Mouse (Mus musculus) heart, adult 2 months (tissue): ENCODE data around the gene Pogk. TPM values are rescaled to one million over a fixed set of nuclear protein-coding genes. Genes with fewer than 3 reads are reported as not detected.

ENCODE experiments used
- DNase-seq, 2 experiments: peaks; one replicate each; pipeline ENCODE4 v3.0.0; 2021
- H3K27ac ChIP-seq: fragments of 200-600 bp; 2 replicates; pipeline ENCODE4 v1.8.1; 2022
- H3K27me3 ChIP-seq: fragments of 200-500 bp; 2 replicates; pipeline ENCODE4 v1.6.1; 2012; ENCODE audit warnings: mild to moderate bottlenecking, low read length, inconsistent platforms, mixed read lengths; ENCODE audit not compliant: control insufficient read depth, insufficient read depth
- H3K36me3 ChIP-seq: fragments of 200-500 bp; 2 replicates; pipeline ENCODE4 v1.6.1; 2012; ENCODE audit warnings: low read length, inconsistent platforms; ENCODE audit not compliant: control insufficient read depth, insufficient read depth
- H3K4me1 ChIP-seq: fragments of 200-500 bp; 2 replicates; pipeline ENCODE4 v1.6.1; 2011; ENCODE audit warnings: low read length; ENCODE audit not compliant: control insufficient read depth, insufficient read depth
- H3K4me3 ChIP-seq: fragments of 200-600 bp; 2 replicates; pipeline ENCODE4 v1.8.1; 2022
- H3K79me2 ChIP-seq: fragments of 200-500 bp; replicated peaks from 2 replicates; pipeline ENCODE4 v1.6.1; 2012; ENCODE audit warnings: mild to moderate bottlenecking, inconsistent platforms, low read length, moderate library complexity, mixed read lengths; ENCODE audit not compliant: control insufficient read depth, insufficient read depth
- H3K9ac ChIP-seq: fragments of 200-500 bp; 2 replicates; pipeline ENCODE4 v1.6.1; 2012; ENCODE audit warnings: low read depth, mild to moderate bottlenecking, control low read depth, inconsistent platforms, low read length, mixed read lengths
- CTCF ChIP-seq: fragments of 200-600 bp; IDR thresholded peaks from 2 replicates; pipeline ENCODE4 v1.8.1; 2022; ENCODE audit warnings: antibody characterized with exemption, mild to moderate bottlenecking, moderate library complexity
- EP300 ChIP-seq: fragments of 200-500 bp; IDR thresholded peaks from 2 replicates; pipeline ENCODE4 v1.6.1; 2011; ENCODE audit warnings: low read depth, low read length, control low read depth; ENCODE audit not compliant: insufficient read depth
- POLR2A ChIP-seq: fragments of 200-500 bp; IDR thresholded peaks from 2 replicates; pipeline ENCODE4 v1.6.1; 2011; ENCODE audit warnings: mild to moderate bottlenecking, low read depth, low read length, control low read depth; ENCODE audit not compliant: insufficient read depth
- WGBS: fragments of 180-500 bp; shearing (Covaris S2); methylation state at CpG from one replicate; pipeline ENCODE4 v1.1.7; 2018; 5-methylcytosine and 5-hydroxymethylcytosine counted together
- intact Hi-C: fragments of 180-260 bp; cut with DNase I; formaldehyde crosslinking; loops from one replicate; pipeline ENCODE4 v1.15.1; 2025
- polyA plus RNA-seq: library from polyadenylated mRNA; depleted of rRNA; stranded (reverse); fragments of >200 nt; gene quantifications from 2 replicates; pipeline ENCODE4 v1.2.3, GENCODE M21; 2012
- total RNA-seq, 2 experiments: library from RNA; stranded (reverse); gene quantifications; 2 replicates each; pipeline ENCODE4 v1.2.3; 2021

Pogk gene
- total and polyA plus RNA-seq, 3 experiments, result 6.2 to 11.6 (median 9.7) TPM

- peak overlapping the region; percentile 72 for H3K9ac ChIP-seq
- H3K27me3 ChIP-seq, result no peaks in the 10 kb centered on the region
- peaks cover 2% of the 10 kb centered on the region; the same call in 1 of the 2 replicates for H3K79me2 ChIP-seq
- peak overlapping the region; percentile 49 for H3K4me3 ChIP-seq
- intact Hi-C loops, result loop anchor here (1.0 to 10.0 kb wide), 3 partner anchors 31 to 914 kb away; partner anchors contain the start of genes Dcaf6, Mpc2, Pogk and Pou2f1
- H3K4me1 ChIP-seq, result peaks cover 11% of the 10 kb centered on the region
- 4% methylated on average over 21 of the region's 21 CpGs for WGBS
- H3K36me3 ChIP-seq, result peaks cover 5% of the 10 kb centered on the region; the same call in 1 of the 2 replicates
- H3K27ac ChIP-seq, result peak overlapping the region; percentile 73
- peak; percentile 24; the same call in 1 of the 2 replicates for TF ChIP-seq CTCF
- TF ChIP-seq POLR2A, result peak; percentile 62
- no peak for TF ChIP-seq EP300
- no peak for DNase-seq
These were observed 31.1 kb downstream of the Pogk start for GRCm38 (mm10) chr1:166378431-166379012.

- intact Hi-C loops, result loop anchor here (10.0 kb wide), 2 partner anchors 372 to 912 kb away; partner anchors contain the start of genes Dcaf6, Mpc2 and Pou2f1
These were observed 32.5 kb downstream of the Pogk start for GRCm38 (mm10) chr1:166377171-166377570.

GRCm38 (mm10) chr1:166363122-166363521, 46.5 kb downstream of the Pogk start:
- no peaks in the 10 kb centered on the region for H3K4me1 ChIP-seq
- TF ChIP-seq CTCF, result no peak
- TF ChIP-seq POLR2A, result no peak
- TF ChIP-seq EP300, result no peak
- H3K36me3 ChIP-seq, result no peaks in the 10 kb centered on the region
- no peak for DNase-seq
- H3K79me2 ChIP-seq, result no peaks in the 10 kb centered on the region
- H3K9ac ChIP-seq, result no peak overlapping the region
- intact Hi-C loops, result loop anchor here (5.0 kb wide), 2 partner anchors 201 to 586 kb away; no protein-coding TSS in a partner anchor
- H3K27me3 ChIP-seq, result no peaks in the 10 kb centered on the region
- H3K27ac ChIP-seq, result no peak overlapping the region
- H3K4me3 ChIP-seq, result no peak overlapping the region

More at GRCm38 (mm10) chr1:166377171-166377570, 32.5 kb downstream of the Pogk start:
- TF ChIP-seq POLR2A (no peak), CTCF (no peak), EP300 (no peak)
- Histone ChIP-seq H3K4me1 (peaks cover 11% of the 10 kb centered on the region), H3K27me3 (no peaks in the 10 kb centered on the region), H3K9ac (no peak overlapping the region), H3K4me3 (no peak overlapping the region), H3K36me3 (peaks cover 5% of the 10 kb centered on the region; the same call in 1 of the 2 replicates), H3K79me2 (no peaks in the 10 kb centered on the region; the same call in 1 of the 2 replicates), H3K27ac (no peak overlapping the region)
- DNase-seq, result no peak
- 87% methylated on average over 6 of the region's 6 CpGs for WGBS

- no peaks in the 10 kb centered on the region for H3K27me3 ChIP-seq
- no peak overlapping the region for H3K4me3 ChIP-seq
- DNase-seq, result no peak
- H3K36me3 ChIP-seq, result no peaks in the 10 kb centered on the region
- no peak overlapping the region for H3K27ac ChIP-seq
- no peak overlapping the region for H3K9ac ChIP-seq
- TF ChIP-seq EP300 (no peak), POLR2A (no peak), CTCF (no peak)
- 69% methylated on average over 3 of the region's 3 CpGs for WGBS
- intact Hi-C loops, result loop anchor here (5.0 kb wide), 2 partner anchors 200 to 585 kb away; no protein-coding TSS in a partner anchor
- H3K4me1 ChIP-seq, result no peaks in the 10 kb centered on the region
- no peaks in the 10 kb centered on the region for H3K79me2 ChIP-seq
These were observed 47.0 kb downstream of the Pogk start for GRCm38 (mm10) chr1:166362659-166363058.

- Histone ChIP-seq H3K79me2 (no peaks in the 10 kb centered on the region), H3K27ac (no peak overlapping the region), H3K36me3 (no peaks in the 10 kb centered on the region), H3K27me3 (no peaks in the 10 kb centered on the region), H3K4me1 (no peaks in the 10 kb centered on the region), H3K9ac (no peak overlapping the region), H3K4me3 (no peak overlapping the region)
- intact Hi-C loops, result loop anchor here (5.0 kb wide), 2 partner anchors 200 to 585 kb away; no protein-coding TSS in a partner anchor
- no peak for DNase-seq
- WGBS, result 72% methylated on average over 3 of the region's 3 CpGs
- no peak for TF ChIP-seq CTCF
- no peak for TF ChIP-seq POLR2A
- no peak for TF ChIP-seq EP300
These were observed 47.8 kb downstream of the Pogk start for GRCm38 (mm10) chr1:166361842-166362241.

- no peak overlapping the region for H3K27ac ChIP-seq
- WGBS, result 71% methylated on average over 5 of the region's 5 CpGs
- no peaks in the 10 kb centered on the region for H3K27me3 ChIP-seq
- TF ChIP-seq POLR2A (no peak), EP300 (no peak), CTCF (no peak)
- H3K9ac ChIP-seq, result no peak overlapping the region
- intact Hi-C loops, result loop anchor here (5.0 kb wide), 2 partner anchors 199 to 584 kb away; no protein-coding TSS in a partner anchor
- no peak for DNase-seq
- H3K36me3 ChIP-seq, result no peaks in the 10 kb centered on the region
- H3K4me3 ChIP-seq, result no peak overlapping the region
- no peaks in the 10 kb centered on the region for H3K4me1 ChIP-seq
- H3K79me2 ChIP-seq, result no peaks in the 10 kb centered on the region
These were observed 48.8 kb downstream of the Pogk start for GRCm38 (mm10) chr1:166360896-166361295.
